Mouse (Mus musculus) frontal cortex, postnatal 10 days (tissue): ENCODE results near the gene Ing4.
"Not testable (repeated sequence)": the region's sequence is repeated elsewhere in the genome, so short reads cannot be mapped to it uniquely, and the experiment has no call there.

Experiments used
- DNase-seq, 2 experiments: peaks; one replicate each; pipeline ENCODE4 v3.0.0; 2022; ENCODE audit warnings: low spot score in 2 of 2, mixed read lengths in 1 of 2

Ing4 gene

DNA sequence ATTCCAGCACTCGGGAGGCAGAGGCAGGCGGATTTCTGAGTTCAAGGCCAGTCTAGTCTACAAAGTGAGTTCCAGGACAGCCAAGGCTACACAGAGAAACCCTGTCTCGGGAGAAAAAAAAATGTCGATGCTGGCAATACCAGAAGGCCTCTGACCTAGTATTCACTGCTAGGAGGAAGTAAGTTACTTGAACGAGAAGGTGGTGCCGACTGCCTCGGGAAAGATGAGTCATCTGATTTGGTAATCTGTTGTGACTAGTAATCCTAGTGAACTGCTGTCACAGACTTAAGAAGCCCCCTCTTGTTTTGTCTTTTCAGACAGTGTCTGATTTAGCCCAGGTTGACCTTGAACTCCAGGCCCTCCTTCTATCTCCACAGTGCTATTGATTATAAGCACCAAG, 1.5 kb downstream of the Ing4 start:
- DNase-seq: no peak

- no peak for DNase-seq
These were observed 2.5 kb downstream of the Ing4 start for GRCm38 (mm10) chr6:125042081-125042480.

- DNase-seq: peak; percentile 62 to 75
These were observed 7.1 kb downstream of the Ing4 start for GRCm38 (mm10) chr6:125046691-125047090.

- DNase-seq: no peak
These were observed 10.1 kb downstream of the Ing4 start, which contains the start of gene Acrbp for GRCm38 (mm10) chr6:125049678-125050077. Gene Acrbp, plus strand, starts transcription at chr6:125049689.

GRCm38 (mm10) chr6:125051237-125051636, 11.7 kb downstream of the Ing4 start:
- no peak for DNase-seq

GRCm38 (mm10) chr6:125061493-125061892, 21.9 kb downstream of the Ing4 start:
- no peak for DNase-seq

DNA sequence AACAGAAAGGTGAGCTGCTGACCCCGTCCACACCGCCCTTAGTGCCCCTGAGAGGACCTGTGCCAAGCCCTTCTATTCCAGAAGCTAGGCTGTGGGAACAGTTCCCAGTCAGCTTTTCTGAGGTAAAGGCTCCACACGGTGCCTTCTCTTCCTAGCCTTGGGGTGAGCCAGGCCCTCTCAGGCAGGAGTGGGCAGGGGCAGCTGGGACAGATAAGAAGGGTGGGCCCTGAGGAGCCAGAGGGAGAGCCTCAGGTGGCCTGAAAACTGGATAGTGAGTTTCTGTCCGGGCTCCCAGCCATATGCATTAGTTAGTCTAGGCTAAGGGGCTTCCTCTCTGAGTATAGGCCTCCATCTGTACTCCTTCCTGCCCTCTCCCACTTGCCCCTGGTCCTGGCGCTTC, 23.0 kb downstream of the Ing4 start:
- no peak for DNase-seq

DNA sequence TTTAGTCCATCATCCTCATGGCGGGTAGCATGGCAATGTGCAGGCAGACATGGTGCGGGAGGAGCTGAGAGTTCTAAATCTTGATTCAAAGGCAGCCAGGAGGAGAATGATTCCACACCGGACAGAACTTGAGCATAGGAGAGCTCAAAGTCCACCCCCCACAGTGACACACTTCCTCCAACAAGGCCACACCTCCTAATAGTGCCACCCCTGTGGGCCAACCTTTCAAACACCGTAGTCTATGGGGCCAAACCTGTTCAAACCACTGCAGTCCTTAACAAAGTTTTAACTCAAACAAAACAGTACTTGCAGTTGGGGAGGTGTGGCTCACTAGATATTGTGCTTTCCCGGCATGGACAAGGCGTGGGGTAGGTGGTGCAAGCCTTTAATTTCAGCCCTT, 24.3 kb downstream of the Ing4 start:
- no peak for DNase-seq

DNA sequence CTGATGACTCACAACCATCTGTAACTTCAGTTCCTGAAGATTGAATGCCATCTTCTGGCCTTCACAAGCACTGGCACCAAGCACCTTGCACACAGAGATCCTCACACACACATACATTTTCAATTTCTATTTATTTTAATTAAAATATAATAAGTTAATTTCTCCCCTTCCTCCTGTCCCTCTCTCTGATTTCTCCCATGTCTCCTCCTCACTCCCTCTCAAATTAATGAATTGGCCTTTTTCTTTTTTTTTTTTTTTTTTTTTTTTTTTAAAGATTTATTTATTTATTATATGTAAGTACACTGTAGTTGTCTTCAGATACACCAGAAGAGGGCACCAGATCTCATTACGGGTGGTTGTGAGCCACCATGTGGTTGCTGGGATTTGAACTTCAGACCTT, 25.7 kb downstream of the Ing4 start:
- not testable (repeated sequence) for DNase-seq

GRCm38 (mm10) chr6:125067571-125067995, 28.0 kb downstream of the Ing4 start, which contains the start of gene Lpar5:
Gene Lpar5, plus strand, starts transcription at chr6:125067920.
- no peak for DNase-seq

- DNase-seq: no peak
These were observed 31.8 kb downstream of the Ing4 start for GRCm38 (mm10) chr6:125071170-125071895.

- DNase-seq: peak; percentile 61 to 68
These were observed 32.3 kb downstream of the Ing4 start for GRCm38 (mm10) chr6:125071896-125072279.

- no peak for DNase-seq
These were observed 34.3 kb downstream of the Ing4 start for GRCm38 (mm10) chr6:125073825-125074224.

DNA sequence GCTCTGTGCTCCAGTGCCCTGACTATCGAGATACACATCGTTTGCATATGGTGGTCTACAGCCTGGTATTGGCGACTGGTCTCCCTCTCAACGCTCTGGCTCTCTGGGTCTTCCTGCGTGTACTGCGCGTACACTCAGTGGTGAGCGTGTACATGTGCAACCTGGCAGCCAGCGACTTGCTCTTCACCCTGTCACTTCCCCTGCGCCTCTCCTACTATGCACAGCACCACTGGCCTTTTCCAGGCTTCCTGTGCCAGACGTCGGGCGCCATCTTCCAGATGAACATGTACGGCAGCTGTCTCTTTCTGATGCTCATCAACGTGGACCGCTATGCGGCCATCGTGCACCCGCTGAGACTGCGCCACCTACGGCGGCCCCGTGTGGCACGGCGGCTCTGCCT, 41.8 kb downstream of the Ing4 start:
- no peak for DNase-seq

- DNase-seq: peak; percentile 86
These were observed 42.4 kb downstream of the Ing4 start for GRCm38 (mm10) chr6:125081797-125082560.

DNA sequence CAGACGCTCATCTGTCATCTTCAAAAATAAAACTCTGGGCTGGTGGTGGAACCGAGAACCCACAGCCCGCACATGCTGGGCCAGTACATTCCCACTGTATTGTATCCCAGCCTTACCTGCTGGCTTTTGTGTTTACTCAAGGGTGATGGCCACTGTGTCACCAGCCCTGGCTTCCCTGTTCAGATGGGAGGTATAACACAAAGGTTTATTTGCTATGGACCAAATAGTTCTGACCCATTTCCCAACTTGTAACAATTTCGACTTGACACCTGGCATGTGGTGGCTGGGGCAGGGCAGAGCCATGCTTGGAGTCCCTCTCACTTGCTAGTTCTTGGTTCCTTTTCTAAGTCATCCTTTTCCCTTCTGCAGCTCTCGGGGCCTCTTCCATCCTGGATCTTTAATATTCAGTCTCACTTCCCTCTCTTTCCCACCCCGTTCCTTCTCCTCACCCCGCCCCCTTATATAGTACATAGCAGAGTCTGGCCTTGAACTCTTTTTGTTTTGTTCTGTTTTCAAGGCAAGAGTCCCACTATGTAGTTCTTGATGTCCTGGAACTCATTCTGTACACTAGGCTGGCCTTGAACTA, 43.3 kb downstream of the Ing4 start:
- DNase-seq: no peak

DNA sequence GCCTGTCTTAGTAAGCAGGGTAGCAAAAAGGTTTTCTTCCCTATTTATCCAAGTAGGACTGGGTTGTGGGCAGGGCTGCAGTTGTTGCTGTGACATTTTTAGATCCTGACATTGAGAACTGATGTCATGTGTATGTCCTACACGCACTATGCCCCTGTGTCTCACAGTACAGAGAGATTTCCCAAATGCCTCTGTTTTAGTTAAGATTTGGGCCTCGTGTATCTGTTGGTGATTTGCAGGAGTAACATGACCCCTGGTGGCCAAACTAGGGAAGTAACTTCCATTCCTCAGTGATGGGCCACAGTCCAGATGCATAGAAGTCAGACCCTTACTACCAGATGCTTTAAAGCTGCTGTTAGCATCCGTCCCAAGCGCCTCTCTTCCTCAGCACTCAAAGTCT, 44.9 kb downstream of the Ing4 start:
- DNase-seq: peak in 1 of 2 experiments; percentile 52

GRCm38 (mm10) chr6:125087937-125088336, 48.4 kb downstream of the Ing4 start:
- DNase-seq: no peak

DNA sequence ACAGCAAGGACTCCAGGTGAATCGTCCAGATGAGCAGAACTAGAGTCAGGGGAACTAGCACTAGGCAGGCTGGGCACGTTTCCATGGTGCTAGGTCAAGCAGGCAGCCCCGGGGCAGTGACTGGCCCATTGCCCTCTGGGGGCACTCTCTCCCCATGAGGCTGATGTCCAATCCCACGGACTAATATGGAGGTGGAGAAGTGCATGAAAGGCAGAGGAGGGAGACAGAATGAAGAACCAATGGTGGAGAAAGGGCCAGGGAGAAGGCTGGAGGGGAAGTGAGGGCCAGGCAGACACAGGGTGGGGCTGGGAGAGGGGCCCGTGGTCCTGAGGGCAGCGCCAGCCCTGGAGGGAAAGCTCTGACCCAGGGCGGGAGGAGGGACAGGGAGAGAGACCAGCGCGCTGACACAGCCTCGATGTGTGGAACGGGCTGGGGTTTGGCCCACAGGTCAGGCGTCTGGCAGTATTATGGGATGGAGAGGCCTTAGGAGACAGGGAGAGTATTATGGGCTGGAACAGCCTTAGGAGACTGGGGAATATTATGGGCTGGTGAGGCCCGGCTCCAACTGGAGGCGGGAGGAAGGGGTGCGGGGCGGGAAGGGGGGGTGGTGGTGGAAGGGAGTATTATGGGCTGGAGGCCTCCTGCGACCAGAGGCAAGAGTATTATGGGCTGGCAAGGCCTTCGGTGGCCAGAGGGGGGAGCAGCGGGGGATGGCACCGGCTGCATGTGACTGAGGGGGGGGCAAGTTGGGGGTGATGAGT, 49.2 kb downstream of the Ing4 start:
- peak; percentile 73 to 75 for DNase-seq

- peak; percentile 86 to 92 for DNase-seq
These were observed 50.2 kb downstream of the Ing4 start for GRCm38 (mm10) chr6:125089521-125090321.
